Mouse (Mus musculus): Measurements from ENCODE around the gene Ly6g6e.
A peak's percentile ranks its signal among the peaks of the same experiment; 100 is the strongest.

The Ly6g6e gene

DNA sequence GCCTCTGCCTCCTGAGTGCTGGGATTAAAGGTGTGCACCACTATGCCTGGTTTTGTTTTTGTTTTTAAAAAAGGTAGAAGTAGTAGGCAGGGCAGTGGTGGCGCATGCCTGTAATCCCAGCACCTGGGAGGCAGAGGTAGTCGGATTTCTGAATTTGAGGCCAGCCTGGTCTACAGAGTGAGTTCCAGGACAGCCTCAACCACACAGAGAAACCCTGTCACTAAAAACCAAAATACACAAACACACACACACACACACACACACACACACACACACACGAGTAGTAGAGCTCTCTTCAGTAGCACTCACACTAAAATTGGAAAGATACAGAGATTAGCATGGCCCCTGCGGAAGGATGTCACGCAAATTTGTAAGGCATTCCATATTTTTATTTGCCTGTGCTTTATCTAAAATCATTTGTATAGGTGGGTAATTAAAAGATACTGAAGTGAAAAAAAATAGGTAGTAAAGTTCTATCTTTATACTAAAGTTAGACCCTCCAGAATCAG, 27.7 kb upstream of the Ly6g6e start:
- DNase-seq (ENCODE audit: extremely low spot score, low read depth, low spot score): no peak

DNA sequence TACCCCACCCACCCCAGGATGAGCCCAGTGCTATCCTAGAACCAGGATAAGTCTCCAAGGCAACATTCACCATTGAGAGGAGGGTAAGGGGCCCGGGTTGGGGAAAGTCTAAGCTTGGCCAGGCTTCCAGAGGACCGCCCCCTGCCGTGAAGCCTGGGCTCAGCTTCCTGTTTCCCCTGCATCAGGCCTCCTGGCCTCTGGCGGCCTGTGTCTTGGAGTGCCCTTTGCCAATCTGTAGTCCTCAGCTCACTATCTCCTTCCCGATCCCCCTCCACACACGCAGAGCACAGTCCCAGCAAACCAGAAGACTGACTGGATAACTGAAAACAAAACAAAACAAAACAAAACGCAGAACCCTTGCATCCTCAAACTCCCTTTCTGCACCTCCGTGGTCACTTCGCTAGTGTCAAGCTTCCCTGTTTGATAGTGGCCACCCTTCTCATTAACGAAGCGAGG, 27.1 kb upstream of the Ly6g6e start, which contains the start of gene Clic1:
Gene Clic1 (plus strand): TSS at position 406 of the 456 bp plus-strand sequence.
- DNase-seq (ENCODE audit: extremely low spot score, low read depth, low spot score): no peak

DNA sequence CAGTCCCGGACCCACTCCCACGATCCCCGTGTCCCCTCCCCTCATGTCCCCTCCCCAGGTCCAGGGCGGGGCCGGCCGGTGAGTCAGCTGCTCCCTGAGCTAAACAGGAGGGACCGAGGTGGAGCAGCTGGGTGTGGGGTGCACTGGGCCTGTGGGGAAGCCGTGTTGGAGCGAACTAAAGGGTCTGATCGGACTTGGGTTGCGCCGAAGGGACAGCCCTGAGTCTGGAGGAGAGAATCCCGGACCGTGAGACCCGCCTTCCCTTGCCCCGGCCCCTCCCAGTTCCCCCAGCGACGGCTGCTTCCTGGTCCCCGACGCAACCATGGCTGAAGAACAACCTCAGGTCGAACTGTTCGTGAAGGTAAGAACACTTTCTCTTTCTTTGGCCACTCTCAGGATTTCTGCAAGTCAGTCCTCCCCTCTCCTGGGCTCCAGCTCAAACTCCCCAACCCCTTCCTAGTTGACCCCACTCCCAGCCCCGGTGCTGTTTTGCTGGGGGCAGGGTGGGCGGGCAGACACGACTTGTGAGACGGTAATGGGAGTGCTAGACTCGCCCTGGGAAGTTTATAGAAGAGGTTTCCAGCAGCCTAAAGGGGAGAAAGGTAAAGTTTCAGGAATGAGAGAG, 26.5 kb upstream of the Ly6g6e start:
- no peak for DNase-seq (ENCODE audit: extremely low spot score, low read depth, low spot score)

DNA sequence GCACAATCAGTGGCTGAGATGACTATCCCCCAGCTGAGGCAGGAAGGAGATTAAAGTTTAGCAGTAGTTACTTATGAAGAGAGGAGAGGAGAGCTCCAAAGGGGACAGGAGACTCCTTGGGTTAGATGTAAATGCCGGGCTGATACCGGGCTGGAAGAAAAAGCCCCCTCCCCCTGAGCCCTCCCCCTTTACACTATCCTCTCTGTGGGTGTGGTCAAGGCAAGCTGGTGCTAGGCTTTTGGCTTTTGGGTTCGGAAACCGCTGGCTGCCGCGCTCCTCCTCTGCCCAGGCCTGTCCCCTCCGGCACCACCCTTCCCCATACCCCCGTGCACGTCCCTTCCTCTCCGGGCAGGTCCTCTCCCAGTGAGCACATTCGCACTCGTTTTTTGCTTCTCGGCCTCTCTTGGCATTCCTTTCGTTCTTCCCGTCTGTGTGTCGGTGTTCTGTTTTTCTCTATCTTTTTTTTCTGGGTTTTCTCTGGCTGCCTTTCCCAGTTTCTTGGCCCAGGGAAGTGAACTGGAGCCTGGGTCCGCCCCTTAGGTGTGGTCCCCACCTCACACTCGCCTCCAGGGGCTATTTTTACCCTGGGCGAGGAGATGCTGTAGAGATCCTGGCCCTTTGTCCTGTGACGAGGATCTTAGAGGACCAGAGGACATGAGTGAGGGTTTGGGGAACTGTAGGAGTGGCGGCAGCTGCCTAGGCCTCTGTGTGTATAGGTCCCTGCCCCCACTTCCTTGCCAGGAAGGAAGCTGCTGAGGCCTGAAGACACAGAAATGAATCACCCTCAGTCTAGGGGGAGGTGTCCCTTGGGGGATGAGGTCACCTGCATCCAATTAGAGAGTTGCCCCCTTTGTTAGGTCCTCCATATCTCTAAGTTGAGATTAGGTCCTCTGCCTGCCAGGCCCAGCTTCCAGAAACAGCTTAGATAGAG, 25.3 kb upstream of the Ly6g6e start:
- no peak for DNase-seq (ENCODE audit: extremely low spot score, low read depth, low spot score)

DNA sequence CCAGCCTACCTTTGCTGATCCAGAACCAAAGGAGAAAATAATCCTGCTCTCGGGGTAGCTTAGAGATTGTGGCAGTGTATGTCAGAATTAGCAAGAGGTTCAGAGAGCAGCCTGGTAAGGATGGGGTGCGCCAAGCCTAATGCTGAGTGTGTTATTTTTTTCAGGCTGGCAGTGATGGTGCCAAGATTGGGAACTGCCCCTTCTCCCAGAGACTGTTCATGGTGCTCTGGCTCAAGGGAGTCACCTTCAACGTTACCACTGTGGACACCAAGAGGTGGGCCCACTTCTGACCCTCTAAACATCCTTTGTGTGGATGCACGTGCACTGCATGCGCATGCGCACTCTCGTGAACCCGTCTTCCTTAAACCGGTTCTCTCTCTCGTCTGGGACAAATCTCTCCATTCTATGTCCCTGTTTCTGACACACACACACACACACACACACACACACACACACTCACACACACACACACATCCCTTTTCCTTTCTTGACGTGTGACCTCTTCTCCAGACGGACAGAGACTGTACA, 24.4 kb upstream of the Ly6g6e start:
- DNase-seq (ENCODE audit: extremely low spot score, low read depth, low spot score): no peak

DNA sequence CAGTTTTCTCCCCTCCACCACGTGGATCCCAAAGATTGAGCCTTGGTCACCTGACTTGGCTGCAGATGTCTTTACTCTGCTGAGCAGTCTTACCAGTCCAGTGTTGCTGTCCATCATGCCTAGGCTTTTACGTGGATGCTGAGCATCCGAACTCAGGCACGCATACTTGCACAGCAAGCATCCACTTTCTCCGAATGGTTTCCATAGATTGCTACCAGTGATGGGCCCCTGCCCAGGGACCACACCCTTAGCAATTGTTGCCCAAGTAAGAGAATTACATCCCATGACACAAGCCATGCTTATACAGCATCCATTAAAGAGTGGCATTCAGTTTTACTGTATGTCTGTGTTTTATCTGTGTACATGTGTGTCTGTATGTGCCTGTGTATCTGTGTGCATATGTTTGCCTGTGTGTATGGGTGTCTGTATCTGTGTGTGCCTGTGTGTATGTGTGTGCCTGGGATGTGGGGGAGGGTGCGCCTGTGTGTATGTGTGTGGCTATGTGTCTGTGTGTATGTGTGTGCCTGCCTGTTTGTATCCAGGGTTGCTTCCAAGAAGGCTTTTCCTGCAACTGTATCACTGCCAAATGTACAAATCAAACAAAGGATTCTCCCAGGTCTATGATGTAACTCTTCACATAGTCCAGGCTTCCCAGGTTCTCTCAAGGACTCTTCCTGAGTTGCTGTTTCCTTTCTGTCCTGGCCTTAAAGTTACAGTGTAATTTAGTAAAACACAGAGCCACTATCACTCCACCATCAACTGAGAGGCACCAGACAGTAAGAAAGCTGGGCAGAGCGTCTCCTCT, 20.8 kb upstream of the Ly6g6e start:
- DNase-seq (ENCODE audit: extremely low spot score, low read depth, low spot score): no peak

DNA sequence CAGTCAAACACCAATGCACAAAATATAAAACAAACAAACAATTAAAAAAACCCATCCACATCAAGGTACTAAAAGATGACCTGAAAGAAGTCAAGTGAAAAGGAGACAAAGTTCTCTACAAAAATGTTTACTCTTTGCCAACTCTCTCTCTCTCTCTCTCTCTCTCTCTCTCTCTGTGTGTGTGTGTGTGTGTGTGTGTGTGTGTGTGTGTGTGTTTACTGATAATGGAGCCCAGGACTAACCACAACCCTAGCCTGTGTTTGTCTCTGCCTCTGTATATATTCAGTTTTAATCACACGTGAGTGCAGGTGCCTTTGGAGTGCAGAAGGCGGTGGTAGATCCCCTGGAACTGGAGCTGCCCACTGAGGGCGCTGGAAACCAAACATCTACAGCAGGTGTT, 19.6 kb upstream of the Ly6g6e start:
- no peak for DNase-seq (ENCODE audit: extremely low spot score, low read depth, low spot score)

DNA sequence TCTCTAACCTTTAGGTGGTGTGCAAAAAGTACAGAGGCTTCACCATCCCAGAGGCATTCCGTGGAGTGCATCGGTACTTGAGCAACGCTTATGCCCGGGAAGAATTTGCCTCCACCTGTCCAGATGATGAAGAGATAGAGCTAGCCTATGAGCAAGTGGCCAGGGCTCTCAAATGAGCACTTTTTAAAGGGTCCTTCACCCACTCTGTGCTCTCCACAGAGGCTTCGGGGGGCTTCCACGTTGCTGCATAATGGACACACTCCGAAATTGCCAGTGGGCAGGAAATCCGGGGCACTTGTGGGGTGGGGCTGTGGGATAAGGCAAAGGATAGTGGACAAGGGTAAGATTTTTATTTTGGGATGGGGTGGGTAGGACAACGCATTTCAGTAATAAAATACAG, 18.4 kb upstream of the Ly6g6e start:
- no peak for DNase-seq (ENCODE audit: extremely low spot score, low read depth, low spot score)

DNA sequence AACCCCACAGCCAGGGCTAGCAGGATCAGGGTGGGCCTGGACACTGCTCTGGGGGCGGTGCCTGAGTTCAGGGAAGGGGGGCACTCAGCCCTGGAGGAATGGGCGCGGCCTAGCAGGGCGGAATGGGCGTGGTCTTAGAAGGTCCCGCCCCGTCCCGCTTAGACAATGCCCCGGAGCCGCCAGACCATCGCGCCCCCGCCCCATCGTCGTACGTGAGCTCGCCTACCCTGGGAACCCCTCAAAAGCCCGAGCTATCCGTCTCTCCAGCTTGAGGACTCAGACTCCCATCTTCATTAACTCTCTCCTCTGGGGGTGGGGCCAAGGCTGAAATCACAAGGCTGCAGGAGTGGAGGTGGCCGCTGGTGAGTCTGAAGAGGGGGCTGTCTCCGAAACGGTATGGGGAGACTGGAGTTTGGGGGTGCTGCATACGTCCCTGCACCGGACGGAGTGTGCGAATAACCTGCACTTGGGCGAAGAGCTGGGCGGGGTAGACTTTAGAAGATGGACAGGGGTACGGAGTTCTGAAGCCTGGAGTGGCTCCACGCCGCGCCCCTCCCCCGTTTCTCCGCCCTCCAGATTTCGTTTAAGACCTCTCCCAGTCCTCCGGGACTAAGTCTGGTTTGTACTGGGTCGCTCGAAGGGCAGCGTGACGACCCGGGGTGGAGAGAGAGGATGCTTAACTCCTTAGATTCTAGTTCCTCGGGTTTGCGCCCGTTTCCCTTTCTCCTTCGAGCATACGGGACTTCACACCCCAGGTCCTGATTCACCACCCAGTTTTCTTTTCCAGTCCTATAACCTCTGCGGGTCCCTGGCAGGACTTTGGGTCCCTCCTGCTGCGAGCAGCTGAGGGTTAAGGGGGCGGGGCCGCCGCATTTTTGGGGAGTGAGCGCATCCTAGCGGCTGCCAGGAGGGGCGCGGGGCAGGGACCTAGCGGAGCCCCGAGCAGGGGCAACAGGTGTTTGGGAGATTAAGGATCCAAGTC, 17.5 kb upstream of the Ly6g6e start, which contains the start of gene Ddah2:
Gene Ddah2 (plus strand): TSS at position 125 of the 982 bp plus-strand sequence.
- DNase-seq (ENCODE audit: extremely low spot score, low read depth, low spot score): peak; percentile 52

DNA sequence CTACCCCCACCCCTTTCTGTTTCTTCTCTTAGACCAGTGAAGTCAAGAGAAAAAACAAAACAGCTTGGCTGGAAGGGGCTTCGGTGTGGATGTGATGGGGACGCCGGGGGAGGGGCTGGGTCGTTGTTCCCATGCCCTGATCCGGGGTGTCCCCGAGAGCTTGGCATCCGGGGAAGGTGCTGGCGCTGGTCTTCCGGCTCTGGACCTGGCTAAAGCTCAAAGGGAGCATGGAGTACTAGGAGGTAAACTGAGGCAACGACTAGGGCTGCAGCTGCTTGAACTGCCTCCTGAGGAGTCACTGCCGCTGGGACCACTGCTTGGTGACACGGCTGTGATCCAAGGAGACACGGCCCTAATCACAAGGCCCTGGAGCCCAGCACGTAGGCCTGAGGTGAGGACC, 16.6 kb upstream of the Ly6g6e start:
- no peak for DNase-seq (ENCODE audit: extremely low spot score, low read depth, low spot score)

DNA sequence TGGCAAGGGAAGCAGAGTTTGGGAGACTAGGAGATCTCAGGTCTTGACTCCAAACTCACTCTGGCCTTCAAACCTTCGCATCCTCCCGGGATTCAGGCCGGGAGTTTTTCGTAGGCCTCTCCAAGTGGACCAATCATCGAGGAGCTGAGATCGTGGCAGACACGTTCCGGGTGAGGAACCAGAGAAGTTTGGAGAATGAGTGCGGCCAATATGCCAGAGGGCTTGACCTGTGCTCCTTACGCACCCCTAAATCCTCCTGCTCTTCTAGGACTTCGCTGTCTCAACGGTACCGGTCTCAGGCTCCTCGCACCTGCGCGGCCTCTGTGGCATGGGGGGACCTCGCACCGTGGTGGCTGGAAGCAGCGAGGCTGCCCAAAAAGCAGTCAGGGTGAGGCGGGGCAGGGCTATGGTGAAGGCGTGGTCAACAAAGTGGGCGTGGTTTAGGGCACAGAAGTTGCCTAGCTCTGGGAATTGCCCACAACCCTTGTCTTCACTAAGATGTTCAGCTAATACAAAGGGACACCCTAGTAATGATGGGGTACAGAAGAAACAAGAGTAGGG, 15.9 kb upstream of the Ly6g6e start:
- DNase-seq (ENCODE audit: extremely low spot score, low read depth, low spot score): no peak

DNA sequence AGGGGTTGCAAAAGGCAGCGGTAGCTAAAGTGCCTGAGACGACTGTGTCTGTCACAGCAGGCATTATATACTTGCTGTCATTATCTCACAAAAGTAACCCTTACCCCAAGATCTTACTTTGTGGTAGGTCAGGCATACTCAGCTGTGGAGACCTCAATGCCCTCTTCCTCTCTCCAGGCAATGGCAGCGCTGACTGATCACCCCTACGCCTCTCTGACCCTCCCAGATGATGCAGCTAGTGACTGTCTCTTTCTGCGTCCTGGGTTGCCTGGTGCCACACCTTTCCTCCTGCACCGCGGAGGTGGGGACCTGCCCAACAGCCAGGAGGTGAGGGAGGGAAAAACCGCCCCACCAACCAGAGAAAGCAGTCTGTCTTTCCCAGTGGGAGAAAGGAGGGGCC, 15.4 kb upstream of the Ly6g6e start:
- no peak for DNase-seq (ENCODE audit: extremely low spot score, low read depth, low spot score)

DNA sequence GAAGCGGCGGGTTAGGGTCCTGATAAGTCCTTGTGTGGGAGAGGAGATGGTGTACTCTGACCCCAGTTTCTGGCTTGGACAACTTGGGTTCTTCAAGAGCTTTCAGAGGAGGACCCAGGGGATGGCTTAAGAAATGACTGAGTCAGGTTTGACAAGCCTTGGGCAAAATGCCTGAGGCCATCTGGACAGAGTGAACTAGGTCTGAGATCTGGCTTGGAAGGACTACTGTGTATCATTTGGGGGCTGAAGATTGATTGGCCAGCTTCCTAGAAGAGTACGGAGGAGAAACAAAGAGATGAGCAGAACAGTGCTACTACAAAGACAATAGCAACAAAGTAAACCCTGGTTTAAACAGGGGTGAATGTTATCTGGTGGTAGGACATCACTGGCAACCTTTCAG, 13.2 kb upstream of the Ly6g6e start:
- no peak for DNase-seq (ENCODE audit: extremely low spot score, low read depth, low spot score)

DNA sequence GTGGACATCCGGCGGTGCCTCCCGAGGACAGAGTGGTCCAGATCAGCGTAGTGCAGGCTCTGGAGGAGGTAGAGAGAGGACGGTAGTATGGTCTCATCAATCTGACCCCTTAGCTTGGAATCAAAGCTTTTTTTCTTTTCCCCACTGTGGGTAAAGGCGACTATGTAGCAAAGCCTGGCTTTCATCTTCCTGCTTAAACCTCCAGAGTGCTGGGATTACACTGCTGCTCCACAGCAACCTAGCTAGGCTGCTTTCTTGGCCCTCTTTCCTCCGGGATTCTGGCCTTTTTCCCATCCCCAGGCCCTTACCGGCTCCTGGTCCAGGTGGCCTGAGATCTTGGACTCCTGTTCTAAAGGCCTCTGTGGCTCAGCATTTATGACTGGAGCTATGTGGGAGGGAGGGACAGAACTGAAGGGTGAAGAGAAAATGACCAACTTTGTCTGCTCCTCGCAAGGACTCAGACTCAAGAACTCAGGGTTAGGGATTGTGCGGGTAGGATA, 12.3 kb upstream of the Ly6g6e start:
- DNase-seq (ENCODE audit: extremely low spot score, low read depth, low spot score): no peak

DNA sequence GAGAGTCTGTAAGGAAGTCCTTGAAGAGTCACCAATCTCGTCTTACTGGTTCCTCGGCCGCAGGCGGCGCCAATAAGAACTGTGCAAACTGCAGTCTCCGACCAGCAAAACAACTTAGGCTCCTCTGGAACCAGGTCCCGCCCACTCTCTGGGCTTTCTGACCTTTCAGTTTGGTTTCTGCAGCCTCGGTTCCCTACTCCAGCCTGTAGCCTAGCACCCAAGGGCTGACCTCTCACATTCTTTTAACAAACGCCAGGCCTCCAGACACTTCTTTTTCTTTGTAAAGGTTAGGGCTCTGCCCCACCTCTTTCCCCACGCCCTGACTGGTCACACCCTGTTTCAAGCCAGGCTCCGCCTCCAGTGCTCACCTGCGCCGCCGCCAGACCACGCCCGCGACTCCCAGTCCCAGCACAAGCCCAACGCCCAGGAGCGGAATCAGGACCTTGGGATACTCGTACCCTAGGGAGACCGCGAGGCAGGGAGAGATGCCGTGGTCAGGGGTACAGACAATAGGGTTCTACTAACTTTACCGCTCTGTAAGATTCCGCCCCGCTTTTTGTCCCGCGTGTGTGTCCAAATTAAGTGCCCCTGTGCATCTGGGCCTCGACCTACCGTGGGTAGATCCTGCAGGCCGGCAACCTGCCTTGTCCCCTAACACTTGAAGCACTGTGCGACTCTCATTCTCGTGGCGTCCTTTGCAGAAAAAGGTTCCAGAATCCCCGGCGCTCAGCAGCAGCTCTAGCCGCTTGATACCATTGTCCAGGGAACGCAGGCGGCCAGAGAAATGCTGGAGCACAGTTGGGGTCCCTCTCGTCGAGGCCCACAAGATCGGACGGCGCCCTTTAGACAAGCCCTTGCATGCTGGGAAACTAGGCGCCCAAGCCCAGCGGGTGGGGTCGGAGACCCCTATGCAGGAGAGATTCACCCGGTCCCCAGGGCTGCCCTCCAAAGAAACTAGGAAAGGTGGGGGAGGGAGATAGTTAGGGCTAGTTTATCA, 11.5 kb upstream of the Ly6g6e start, which contains the start of gene Ly6g6c:
Gene Ly6g6c (plus strand): TSS at position 438 of the 997 bp plus-strand sequence.
- no peak for DNase-seq (ENCODE audit: extremely low spot score, low read depth, low spot score)

DNA sequence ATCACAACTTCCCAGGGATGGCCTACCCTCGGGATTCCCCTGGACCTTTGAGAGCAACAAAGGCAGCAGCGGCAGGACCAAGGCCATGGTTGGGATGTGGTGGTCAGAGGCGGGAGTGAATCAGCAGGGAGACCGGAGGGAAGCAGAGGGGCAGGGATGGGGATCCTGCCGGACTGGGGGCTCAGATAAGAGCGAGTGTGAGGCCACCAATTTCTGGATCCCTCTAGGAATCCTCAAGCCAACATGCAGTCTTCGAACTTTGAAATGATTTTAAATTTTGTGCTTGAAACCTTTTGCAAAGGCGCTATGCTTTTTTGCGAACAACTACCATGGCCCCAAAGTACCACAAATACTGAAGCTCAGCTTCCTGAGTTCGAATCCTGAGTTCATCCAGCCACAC, 10.6 kb upstream of the Ly6g6e start, which contains the start of gene Mpig6b:
Gene Mpig6b (minus strand): TSS at position 101 of the 400 bp plus-strand sequence.
- no peak for DNase-seq (ENCODE audit: extremely low spot score, low read depth, low spot score)

DNA sequence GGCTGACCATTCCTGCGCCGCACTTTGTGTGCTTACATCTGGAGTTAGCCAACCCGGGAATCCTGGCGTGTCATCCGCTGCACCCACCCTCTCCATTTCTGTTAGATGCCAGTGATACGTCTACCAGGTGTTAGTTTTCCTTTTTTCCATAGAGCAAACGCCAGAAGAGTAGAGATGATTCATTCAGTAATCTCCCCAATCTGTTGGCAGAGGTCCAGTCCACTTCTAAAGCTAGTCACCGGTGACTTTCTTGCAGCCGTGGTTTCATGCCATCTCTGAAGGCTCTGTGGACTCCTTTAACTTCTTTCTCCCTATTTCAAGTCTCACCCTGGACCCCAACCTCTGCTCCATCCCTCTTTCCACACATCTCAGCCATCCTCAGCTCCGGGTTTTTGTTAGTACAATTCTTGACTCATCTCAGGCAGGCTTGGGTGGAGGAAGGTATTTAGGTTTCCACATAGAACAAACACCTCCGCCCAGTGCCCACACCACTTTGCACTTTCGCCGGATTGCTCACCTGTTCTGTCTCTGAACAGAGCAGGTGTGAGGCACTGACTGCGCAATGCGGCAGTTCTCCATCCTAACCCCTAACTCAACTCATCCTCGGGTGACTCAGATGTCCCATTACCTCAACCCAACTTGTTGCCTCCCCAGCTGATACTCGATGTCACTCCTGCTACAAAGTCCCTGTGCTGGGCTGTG, 8.3 kb upstream of the Ly6g6e start:
- no peak for DNase-seq (ENCODE audit: extremely low spot score, low read depth, low spot score)
